Mouse (Mus musculus): Measurements from ENCODE around the gene Arntl. TPM values are rescaled to one million over a fixed set of nuclear protein-coding genes. Genes with fewer than 3 reads are reported as not detected.

Arntl gene
- 10.7 and 11.3 TPM in 2 replicates for polyA plus RNA-seq (2015; fragmentation: Nextera tagmentation; extraction: Ambion mirVana)

- Histone ChIP-seq H3K4me1 (peaks cover 8% of the 10 kb centered on the region), H3K9me3 (no peaks in the 10 kb centered on the region), H3K27me3 (replicated peaks) (peaks cover 22% of the 10 kb centered on the region), H3K27ac (peak within 1 kb of the TSS; percentile 91), H3K9ac (peak within 1 kb of the TSS; percentile 69), H3K4me2 (peak within 1 kb of the TSS; percentile 92), H3K36me3 (no peaks in the 10 kb centered on the region), H3K4me3 (replicated peaks) (peak within 1 kb of the TSS; percentile 88)
- peak; percentile 98 for ATAC-seq (ENCODE audit: insufficient read depth, low FRiP score, low read depth)
- 1% methylated on average over 52 of the region's 52 CpGs for WGBS
These were observed at the start of gene Arntl for GRCm38 (mm10) chr7:113206644-113207470. Gene Arntl, plus strand, starts transcription at chr7:113207465.

- no peak overlapping the region for H3K4me2 ChIP-seq
These were observed 46.1 kb upstream of the Arntl start for GRCm38 (mm10) chr7:113161077-113161698.

GRCm38 (mm10) chr7:113164719-113165118 is 42.5 kb upstream of the Arntl start:
- WGBS = 42% methylated on average over 4 of the region's 4 CpGs
- H3K9ac ChIP-seq = no peak overlapping the region
- no peak for ATAC-seq (ENCODE audit: insufficient read depth, low FRiP score, low read depth)
- H3K36me3 ChIP-seq = no peaks in the 10 kb centered on the region
- no peaks in the 10 kb centered on the region for H3K4me1 ChIP-seq
- H3K4me2 ChIP-seq = no peak overlapping the region
- no peak overlapping the region for H3K4me3 ChIP-seq (replicated peaks)
- H3K27me3 ChIP-seq (replicated peaks) = no peaks in the 10 kb centered on the region
- no peaks in the 10 kb centered on the region for H3K9me3 ChIP-seq
- H3K27ac ChIP-seq = no peak overlapping the region

More at GRCm38 (mm10) chr7:113161077-113161698, 46.1 kb upstream of the Arntl start:
- WGBS = 87% methylated on average over 8 of the region's 8 CpGs
- ATAC-seq (ENCODE audit: insufficient read depth, low FRiP score, low read depth) = no peak
- Histone ChIP-seq H3K27ac (no peak overlapping the region), H3K36me3 (no peaks in the 10 kb centered on the region), H3K9me3 (no peaks in the 10 kb centered on the region), H3K27me3 (replicated peaks) (no peaks in the 10 kb centered on the region), H3K4me3 (replicated peaks) (no peak overlapping the region), H3K9ac (no peak overlapping the region), H3K4me1 (no peaks in the 10 kb centered on the region)

- no peak overlapping the region for H3K4me3 ChIP-seq (replicated peaks)
- H3K36me3 ChIP-seq = no peaks in the 10 kb centered on the region
- H3K4me2 ChIP-seq = no peak overlapping the region
- 36% methylated on average over 8 of the region's 8 CpGs for WGBS
- H3K4me1 ChIP-seq = no peaks in the 10 kb centered on the region
- no peaks in the 10 kb centered on the region for H3K27me3 ChIP-seq (replicated peaks)
- no peak overlapping the region for H3K27ac ChIP-seq
- ATAC-seq (ENCODE audit: insufficient read depth, low FRiP score, low read depth) = no peak
- H3K9me3 ChIP-seq = no peaks in the 10 kb centered on the region
- H3K9ac ChIP-seq = no peak overlapping the region
These were observed 40.2 kb upstream of the Arntl start for GRCm38 (mm10) chr7:113167092-113167491.

- H3K36me3 ChIP-seq = no peaks in the 10 kb centered on the region
- no peak overlapping the region for H3K9ac ChIP-seq
- 73% methylated on average over 8 of the region's 8 CpGs for WGBS
- no peak overlapping the region for H3K27ac ChIP-seq
- no peak overlapping the region for H3K4me2 ChIP-seq
- no peak overlapping the region for H3K4me3 ChIP-seq (replicated peaks)
- H3K27me3 ChIP-seq (replicated peaks) = no peaks in the 10 kb centered on the region
- H3K4me1 ChIP-seq = no peaks in the 10 kb centered on the region
- no peak for ATAC-seq (ENCODE audit: insufficient read depth, low FRiP score, low read depth)
- no peaks in the 10 kb centered on the region for H3K9me3 ChIP-seq
These were observed 38.7 kb upstream of the Arntl start for GRCm38 (mm10) chr7:113168609-113169008.

- no peak for ATAC-seq (ENCODE audit: insufficient read depth, low FRiP score, low read depth)
- 49% methylated on average over 2 of the region's 2 CpGs for WGBS
These were observed 34.8 kb upstream of the Arntl start for GRCm38 (mm10) chr7:113172425-113172824.

GRCm38 (mm10) chr7:113175481-113175880 is 31.8 kb upstream of the Arntl start:
- no peaks in the 10 kb centered on the region for H3K36me3 ChIP-seq
- no peaks in the 10 kb centered on the region for H3K4me1 ChIP-seq
- no peaks in the 10 kb centered on the region for H3K27me3 ChIP-seq (replicated peaks)
- no peak overlapping the region for H3K9ac ChIP-seq
- 90% methylated on average over 4 of the region's 4 CpGs for WGBS
- no peak overlapping the region for H3K4me3 ChIP-seq (replicated peaks)
- H3K27ac ChIP-seq = no peak overlapping the region
- ATAC-seq (ENCODE audit: insufficient read depth, low FRiP score, low read depth) = no peak
- H3K4me2 ChIP-seq = no peak overlapping the region
- H3K9me3 ChIP-seq = no peaks in the 10 kb centered on the region

More at GRCm38 (mm10) chr7:113172425-113172824, 34.8 kb upstream of the Arntl start:
- Histone ChIP-seq H3K9ac (no peak overlapping the region), H3K4me1 (no peaks in the 10 kb centered on the region), H3K4me2 (no peak overlapping the region), H3K36me3 (no peaks in the 10 kb centered on the region), H3K27ac (no peak overlapping the region), H3K27me3 (replicated peaks) (no peaks in the 10 kb centered on the region), H3K4me3 (replicated peaks) (no peak overlapping the region), H3K9me3 (no peaks in the 10 kb centered on the region)

- ATAC-seq (ENCODE audit: insufficient read depth, low FRiP score, low read depth) = no peak
- 77% methylated on average over 6 of the region's 6 CpGs for WGBS
These were observed 29.2 kb upstream of the Arntl start for GRCm38 (mm10) chr7:113178073-113178472.

GRCm38 (mm10) chr7:113183787-113184186 is 23.5 kb upstream of the Arntl start:
- Histone ChIP-seq H3K36me3 (no peaks in the 10 kb centered on the region), H3K4me3 (replicated peaks) (no peak overlapping the region), H3K27me3 (replicated peaks) (no peaks in the 10 kb centered on the region), H3K4me1 (no peaks in the 10 kb centered on the region), H3K4me2 (no peak overlapping the region), H3K9ac (no peak overlapping the region), H3K9me3 (no peaks in the 10 kb centered on the region), H3K27ac (no peak overlapping the region)
- ATAC-seq (ENCODE audit: insufficient read depth, low FRiP score, low read depth) = no peak
- WGBS = 77% methylated on average over 8 of the region's 8 CpGs

More at GRCm38 (mm10) chr7:113178073-113178472, 29.2 kb upstream of the Arntl start:
- no peaks in the 10 kb centered on the region for H3K9me3 ChIP-seq
- no peak overlapping the region for H3K9ac ChIP-seq
- H3K4me2 ChIP-seq = no peak overlapping the region
- no peaks in the 10 kb centered on the region for H3K27me3 ChIP-seq (replicated peaks)
- H3K27ac ChIP-seq = no peak overlapping the region
- no peaks in the 10 kb centered on the region for H3K4me1 ChIP-seq
- H3K36me3 ChIP-seq = no peaks in the 10 kb centered on the region
- H3K4me3 ChIP-seq (replicated peaks) = no peak overlapping the region

GRCm38 (mm10) chr7:113185056-113185455 is 22.2 kb upstream of the Arntl start:
- no peak overlapping the region for H3K27ac ChIP-seq
- H3K9ac ChIP-seq = no peak overlapping the region
- no peaks in the 10 kb centered on the region for H3K9me3 ChIP-seq
- H3K36me3 ChIP-seq = no peaks in the 10 kb centered on the region
- H3K4me2 ChIP-seq = no peak overlapping the region
- no peak overlapping the region for H3K4me3 ChIP-seq (replicated peaks)
- ATAC-seq (ENCODE audit: insufficient read depth, low FRiP score, low read depth) = no peak
- H3K4me1 ChIP-seq = no peaks in the 10 kb centered on the region
- no peaks in the 10 kb centered on the region for H3K27me3 ChIP-seq (replicated peaks)

- Histone ChIP-seq H3K4me2 (no peak overlapping the region), H3K27ac (no peak overlapping the region), H3K36me3 (no peaks in the 10 kb centered on the region)
These were observed 21.0 kb upstream of the Arntl start for GRCm38 (mm10) chr7:113186041-113186800.

GRCm38 (mm10) chr7:113188091-113188490 is 19.2 kb upstream of the Arntl start:
- WGBS = 53% methylated on average over 2 of the region's 2 CpGs

More at GRCm38 (mm10) chr7:113186041-113186800, 21.0 kb upstream of the Arntl start:
- H3K9ac ChIP-seq = no peak overlapping the region
- ATAC-seq (ENCODE audit: insufficient read depth, low FRiP score, low read depth) = no peak
- H3K4me1 ChIP-seq = no peaks in the 10 kb centered on the region
- H3K4me3 ChIP-seq (replicated peaks) = no peak overlapping the region
- no peaks in the 10 kb centered on the region for H3K27me3 ChIP-seq (replicated peaks)
- H3K9me3 ChIP-seq = no peaks in the 10 kb centered on the region
- 50% methylated on average over 10 of the region's 10 CpGs for WGBS

More at GRCm38 (mm10) chr7:113188091-113188490, 19.2 kb upstream of the Arntl start:
- Histone ChIP-seq H3K27me3 (replicated peaks) (no peaks in the 10 kb centered on the region), H3K27ac (no peak overlapping the region), H3K9me3 (no peaks in the 10 kb centered on the region), H3K36me3 (no peaks in the 10 kb centered on the region), H3K4me3 (replicated peaks) (no peak overlapping the region), H3K9ac (no peak overlapping the region), H3K4me2 (no peak overlapping the region), H3K4me1 (no peaks in the 10 kb centered on the region)
- ATAC-seq (ENCODE audit: insufficient read depth, low FRiP score, low read depth) = no peak
